Mouse (Mus musculus): ENCODE results near the gene Trpc7. TPM values are rescaled to one million over a fixed set of nuclear protein-coding genes. Genes with fewer than 3 reads are reported as not detected.

Gene Trpc7
- polyA plus RNA-seq (2015; fragmentation: Nextera tagmentation; extraction: Ambion mirVana): not detected in 2 replicates

- no peaks in the 10 kb centered on the region for H3K36me3 ChIP-seq (ENCODE audit: control insufficient read depth, insufficient read depth)
- H3K4me2 ChIP-seq (ENCODE audit: low read depth, low read length): no peak within 1 kb of the TSS
- no peaks in the 10 kb centered on the region for H3K27me3 ChIP-seq (ENCODE audit: control insufficient read depth, insufficient read depth, low read depth, low read length)
- no peak within 1 kb of the TSS for H3K9ac ChIP-seq (ENCODE audit: low read depth, low read length)
- H3K27ac ChIP-seq (ENCODE audit: low read length): no peak within 1 kb of the TSS
- ATAC-seq (ENCODE audit: low read depth): no peak
- H3K9me3 ChIP-seq (replicated peaks; ENCODE audit: control insufficient read depth, low read length): no peaks in the 10 kb centered on the region
- no peaks in the 10 kb centered on the region for H3K4me1 ChIP-seq (ENCODE audit: control insufficient read depth, low read depth, low read length)
- H3K4me3 ChIP-seq (ENCODE audit: low read depth, low read length): no peak within 1 kb of the TSS
- WGBS (ENCODE audit: insufficient replicate concordance): 54% methylated on average over 3 of the region's 3 CpGs
These were observed at the start of gene Trpc7 for GRCm38 (mm10) chr13:56895893-56896292. Gene Trpc7 (minus strand): TSS chr13:56895993.

GRCm38 (mm10) chr13:56939261-56939660 is 43.5 kb upstream of the Trpc7 start:
- no peak overlapping the region for H3K4me3 ChIP-seq (ENCODE audit: low read depth, low read length)
- WGBS (ENCODE audit: insufficient replicate concordance): 67% methylated on average over 11 of the region's 11 CpGs
- no peak overlapping the region for H3K9ac ChIP-seq (ENCODE audit: low read depth, low read length)
- H3K27me3 ChIP-seq (ENCODE audit: control insufficient read depth, insufficient read depth, low read depth, low read length): no peaks in the 10 kb centered on the region
- no peaks in the 10 kb centered on the region for H3K4me1 ChIP-seq (ENCODE audit: control insufficient read depth, low read depth, low read length)
- no peaks in the 10 kb centered on the region for H3K9me3 ChIP-seq (replicated peaks; ENCODE audit: control insufficient read depth, low read length)
- ATAC-seq (ENCODE audit: low read depth): no peak
- H3K27ac ChIP-seq (ENCODE audit: low read length): no peak overlapping the region
- H3K36me3 ChIP-seq (ENCODE audit: control insufficient read depth, insufficient read depth): no peaks in the 10 kb centered on the region
- H3K4me2 ChIP-seq (ENCODE audit: low read depth, low read length): no peak overlapping the region

GRCm38 (mm10) chr13:56933832-56934510 is 38.2 kb upstream of the Trpc7 start:
- no peaks in the 10 kb centered on the region for H3K27me3 ChIP-seq (ENCODE audit: control insufficient read depth, insufficient read depth, low read depth, low read length)
- WGBS (ENCODE audit: insufficient replicate concordance): 60% methylated on average over 11 of the region's 11 CpGs
- H3K4me1 ChIP-seq (ENCODE audit: control insufficient read depth, low read depth, low read length): no peaks in the 10 kb centered on the region
- no peaks in the 10 kb centered on the region for H3K36me3 ChIP-seq (ENCODE audit: control insufficient read depth, insufficient read depth)
- H3K4me2 ChIP-seq (ENCODE audit: low read depth, low read length): no peak overlapping the region
- no peak overlapping the region for H3K4me3 ChIP-seq (ENCODE audit: low read depth, low read length)
- no peak overlapping the region for H3K9ac ChIP-seq (ENCODE audit: low read depth, low read length)
- no peak for ATAC-seq (ENCODE audit: low read depth)
- no peak overlapping the region for H3K27ac ChIP-seq (ENCODE audit: low read length)
- no peaks in the 10 kb centered on the region for H3K9me3 ChIP-seq (replicated peaks; ENCODE audit: control insufficient read depth, low read length)

- H3K4me1 ChIP-seq (ENCODE audit: control insufficient read depth, low read depth, low read length): no peaks in the 10 kb centered on the region
- H3K27ac ChIP-seq (ENCODE audit: low read length): no peak overlapping the region
- H3K27me3 ChIP-seq (ENCODE audit: control insufficient read depth, insufficient read depth, low read depth, low read length): no peaks in the 10 kb centered on the region
- no peaks in the 10 kb centered on the region for H3K9me3 ChIP-seq (replicated peaks; ENCODE audit: control insufficient read depth, low read length)
- no peak overlapping the region for H3K4me3 ChIP-seq (ENCODE audit: low read depth, low read length)
- no peaks in the 10 kb centered on the region for H3K36me3 ChIP-seq (ENCODE audit: control insufficient read depth, insufficient read depth)
- no peak for ATAC-seq (ENCODE audit: low read depth)
- no peak overlapping the region for H3K9ac ChIP-seq (ENCODE audit: low read depth, low read length)
- WGBS (ENCODE audit: insufficient replicate concordance): 61% methylated on average over 2 of the region's 2 CpGs
- H3K4me2 ChIP-seq (ENCODE audit: low read depth, low read length): no peak overlapping the region
These were observed 34.6 kb upstream of the Trpc7 start for GRCm38 (mm10) chr13:56930421-56930820.

- H3K27me3 ChIP-seq (ENCODE audit: control insufficient read depth, insufficient read depth, low read depth, low read length): no peaks in the 10 kb centered on the region
- no peaks in the 10 kb centered on the region for H3K4me1 ChIP-seq (ENCODE audit: control insufficient read depth, low read depth, low read length)
- no peak overlapping the region for H3K27ac ChIP-seq (ENCODE audit: low read length)
- no peak for ATAC-seq (ENCODE audit: low read depth)
- 50% methylated on average over 2 of the region's 2 CpGs for WGBS (ENCODE audit: insufficient replicate concordance)
- H3K4me3 ChIP-seq (ENCODE audit: low read depth, low read length): no peak overlapping the region
- H3K9me3 ChIP-seq (replicated peaks; ENCODE audit: control insufficient read depth, low read length): no peaks in the 10 kb centered on the region
- no peak overlapping the region for H3K4me2 ChIP-seq (ENCODE audit: low read depth, low read length)
- no peaks in the 10 kb centered on the region for H3K36me3 ChIP-seq (ENCODE audit: control insufficient read depth, insufficient read depth)
- no peak overlapping the region for H3K9ac ChIP-seq (ENCODE audit: low read depth, low read length)
These were observed 27.2 kb upstream of the Trpc7 start for GRCm38 (mm10) chr13:56922976-56923375.

- 56% methylated on average over 3 of the region's 3 CpGs for WGBS (ENCODE audit: insufficient replicate concordance)
- Histone ChIP-seq H3K9me3 (replicated peaks; ENCODE audit: control insufficient read depth, low read length) (no peaks in the 10 kb centered on the region), H3K4me3 (ENCODE audit: low read depth, low read length) (no peak overlapping the region), H3K36me3 (ENCODE audit: control insufficient read depth, insufficient read depth) (no peaks in the 10 kb centered on the region), H3K9ac (ENCODE audit: low read depth, low read length) (no peak overlapping the region), H3K4me1 (ENCODE audit: control insufficient read depth, low read depth, low read length) (no peaks in the 10 kb centered on the region), H3K4me2 (ENCODE audit: low read depth, low read length) (no peak overlapping the region), H3K27me3 (ENCODE audit: control insufficient read depth, insufficient read depth, low read depth, low read length) (no peaks in the 10 kb centered on the region), H3K27ac (ENCODE audit: low read length) (no peak overlapping the region)
- ATAC-seq (ENCODE audit: low read depth): no peak
These were observed 25.5 kb upstream of the Trpc7 start for GRCm38 (mm10) chr13:56921251-56921650.

GRCm38 (mm10) chr13:56914721-56915120 is 18.9 kb upstream of the Trpc7 start:
- no peaks in the 10 kb centered on the region for H3K9me3 ChIP-seq (replicated peaks; ENCODE audit: control insufficient read depth, low read length)
- 66% methylated on average over 7 of the region's 7 CpGs for WGBS (ENCODE audit: insufficient replicate concordance)
- H3K27ac ChIP-seq (ENCODE audit: low read length): no peak overlapping the region
- H3K4me2 ChIP-seq (ENCODE audit: low read depth, low read length): no peak overlapping the region
- no peaks in the 10 kb centered on the region for H3K4me1 ChIP-seq (ENCODE audit: control insufficient read depth, low read depth, low read length)
- ATAC-seq (ENCODE audit: low read depth): no peak
- H3K27me3 ChIP-seq (ENCODE audit: control insufficient read depth, insufficient read depth, low read depth, low read length): no peaks in the 10 kb centered on the region
- H3K9ac ChIP-seq (ENCODE audit: low read depth, low read length): no peak overlapping the region
- no peaks in the 10 kb centered on the region for H3K36me3 ChIP-seq (ENCODE audit: control insufficient read depth, insufficient read depth)
- no peak overlapping the region for H3K4me3 ChIP-seq (ENCODE audit: low read depth, low read length)

GRCm38 (mm10) chr13:56911093-56911492 is 15.3 kb upstream of the Trpc7 start:
- no peak overlapping the region for H3K4me2 ChIP-seq (ENCODE audit: low read depth, low read length)
- WGBS (ENCODE audit: insufficient replicate concordance): 71% methylated on average over 12 of the region's 12 CpGs
- ATAC-seq (ENCODE audit: low read depth): no peak
- no peak overlapping the region for H3K4me3 ChIP-seq (ENCODE audit: low read depth, low read length)
- H3K36me3 ChIP-seq (ENCODE audit: control insufficient read depth, insufficient read depth): no peaks in the 10 kb centered on the region
- no peaks in the 10 kb centered on the region for H3K27me3 ChIP-seq (ENCODE audit: control insufficient read depth, insufficient read depth, low read depth, low read length)
- no peak overlapping the region for H3K9ac ChIP-seq (ENCODE audit: low read depth, low read length)
- H3K27ac ChIP-seq (ENCODE audit: low read length): no peak overlapping the region
- H3K9me3 ChIP-seq (replicated peaks; ENCODE audit: control insufficient read depth, low read length): no peaks in the 10 kb centered on the region
- H3K4me1 ChIP-seq (ENCODE audit: control insufficient read depth, low read depth, low read length): no peaks in the 10 kb centered on the region

GRCm38 (mm10) chr13:56895386-56895785 is 407 bp downstream of the Trpc7 start:
- Histone ChIP-seq H3K27ac (ENCODE audit: low read length) (no peak overlapping the region), H3K4me3 (ENCODE audit: low read depth, low read length) (no peak overlapping the region), H3K4me1 (ENCODE audit: control insufficient read depth, low read depth, low read length) (no peaks in the 10 kb centered on the region), H3K4me2 (ENCODE audit: low read depth, low read length) (no peak overlapping the region), H3K9ac (ENCODE audit: low read depth, low read length) (no peak overlapping the region), H3K9me3 (replicated peaks; ENCODE audit: control insufficient read depth, low read length) (no peaks in the 10 kb centered on the region), H3K27me3 (ENCODE audit: control insufficient read depth, insufficient read depth, low read depth, low read length) (no peaks in the 10 kb centered on the region), H3K36me3 (ENCODE audit: control insufficient read depth, insufficient read depth) (no peaks in the 10 kb centered on the region)
- 6% methylated on average over 17 of the region's 17 CpGs for WGBS (ENCODE audit: insufficient replicate concordance)
- ATAC-seq (ENCODE audit: low read depth): no peak

Data from liver, embryonic 16.5 days (tissue).